In the genomic region with DNA sequence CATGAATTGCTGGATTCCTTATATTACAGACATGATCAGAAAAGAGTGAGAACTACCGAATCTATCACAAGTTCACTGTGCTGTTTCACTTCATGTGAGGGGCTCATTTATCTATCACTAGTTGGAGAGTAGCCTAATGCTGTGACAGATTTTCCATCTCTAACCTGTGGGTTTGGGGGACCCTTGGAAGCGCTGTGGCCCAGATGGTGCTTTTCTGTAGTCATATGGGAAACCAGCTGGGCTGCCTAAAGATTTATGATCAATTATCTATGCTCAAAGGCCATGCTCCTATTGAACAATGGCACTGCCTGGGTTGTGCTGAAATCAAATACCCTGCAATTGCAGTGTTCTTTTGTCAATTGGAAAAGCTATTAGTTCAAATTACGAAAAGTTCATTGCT, we compare ENCODE assay signal across 18 mouse cellular contexts.
A peak's percentile ranks its signal among the peaks of the same experiment; 100 is the strongest.
DNase-seq lines count a peak whose midpoint lies in the region; ATAC-seq lines count a peak whose summit lies in the region.
"Had no signal": no experiment of that assay in that cellular context is flagged by ENCODE, and none has a peak within 500 bp of the region (broad histone marks: within the 10 kb centered on the region; RNA-seq: fewer than 3 reads in every experiment).

No protein-coding gene starts in this region.

- ATAC-seq in midbrain, embryonic 11.5 days (ENCODE audit: low FRiP score): peak; percentile 33; the same call in 1 of the 2 replicates
- ATAC-seq in forebrain, embryonic 16.5 days: peak; percentile 77
- peak; percentile 65 for ATAC-seq in hindbrain, embryonic 16.5 days
- ATAC-seq in neural tube, embryonic 11.5 days (ENCODE audit: insufficient read depth, low FRiP score, low TSS enrichment): peak; percentile 92
- ATAC-seq in frontal cortex, adult (ENCODE audit: low TSS enrichment): no peak
- no peak for ATAC-seq in erythroblast, adult 5-6 weeks (replicated peaks; ENCODE audit: low FRiP score, poor library complexity, severe bottlenecking)
- ATAC-seq: CD4-positive, CD25-positive, alpha-beta regulatory T cell, adult 4 months had no signal

- 73% methylated on average over 3 of the region's 3 CpGs for WGBS in midbrain, embryonic 11.5 days
- WGBS in midbrain, embryonic 10.5 days: 84% methylated on average over 3 of the region's 3 CpGs
- WGBS in forebrain, embryonic 16.5 days: 35% methylated on average over 3 of the region's 3 CpGs
- 44% methylated on average over 3 of the region's 3 CpGs for whole genome bisulfite sequencing in hindbrain, embryonic 16.5 days
- 41% methylated on average over 3 of the region's 3 CpGs for WGBS in neural tube, embryonic 11.5 days

- H3K4me3 ChIP-seq in midbrain, embryonic 11.5 days (ENCODE audit: low read depth, low read length): no peak overlapping the region
- no peak overlapping the region for H3K4me3 ChIP-seq in midbrain, embryonic 10.5 days
- H3K4me3 ChIP-seq in forebrain, embryonic 16.5 days (replicated peaks; ENCODE audit: low read length): no peak overlapping the region
- H3K4me3 ChIP-seq in hindbrain, embryonic 16.5 days (ENCODE audit: low read length): no peak overlapping the region
- no peak overlapping the region for H3K4me3 ChIP-seq in neural tube, embryonic 11.5 days (ENCODE audit: low read depth, low read length)
- H3K4me3 ChIP-seq: heart, embryonic 10.5 days; limb, embryonic 10.5 days had no signal

- H3K27me3 ChIP-seq in midbrain, embryonic 11.5 days (ENCODE audit: control insufficient read depth, insufficient read depth, low read length): no peaks in the 10 kb centered on the region
- H3K27me3 ChIP-seq in midbrain, embryonic 10.5 days (ENCODE audit: low read depth, poor library complexity, severe bottlenecking): no peaks in the 10 kb centered on the region
- H3K27me3 ChIP-seq in forebrain, embryonic 16.5 days (replicated peaks; ENCODE audit: control insufficient read depth, insufficient read depth, low read length): no peaks in the 10 kb centered on the region
- no peaks in the 10 kb centered on the region for H3K27me3 ChIP-seq in hindbrain, embryonic 16.5 days (replicated peaks; ENCODE audit: control insufficient read depth, insufficient read depth, low read length)
- no peaks in the 10 kb centered on the region for H3K27me3 ChIP-seq in neural tube, embryonic 11.5 days (ENCODE audit: control insufficient read depth, insufficient read depth, low read length)

- no peaks in the 10 kb centered on the region for H3K4me1 ChIP-seq in midbrain, embryonic 11.5 days (ENCODE audit: control insufficient read depth, insufficient read depth, low read length)
- no peaks in the 10 kb centered on the region for H3K4me1 ChIP-seq in midbrain, embryonic 10.5 days
- peaks cover 2% of the 10 kb centered on the region; the same call in 1 of the 2 replicates for H3K4me1 ChIP-seq in forebrain, embryonic 16.5 days (replicated peaks; ENCODE audit: control insufficient read depth, insufficient read depth, low read length)
- no peaks in the 10 kb centered on the region for H3K4me1 ChIP-seq in hindbrain, embryonic 16.5 days (ENCODE audit: control insufficient read depth, insufficient read depth, low read depth, low read length)
- peaks cover 3% of the 10 kb centered on the region; the same call in 1 of the 2 replicates for H3K4me1 ChIP-seq in neural tube, embryonic 11.5 days (ENCODE audit: control insufficient read depth, insufficient read depth, low read length)
- H3K4me1 ChIP-seq: heart, embryonic 10.5 days; limb, embryonic 10.5 days had no signal

- no peak for DNase-seq in midbrain, embryonic 11.5 days (ENCODE audit: low spot score, missing footprints)
- DNase-seq in midbrain, embryonic 10.5 days (ENCODE audit: low spot score): no peak
- peak; percentile 24 for DNase-seq in neural tube, embryonic 11.5 days (ENCODE audit: low spot score)
- DNase-seq: adrenal gland, postnatal 14 days; cerebellum, postnatal 36 days; gastrocnemius, postnatal 10 days; heart, postnatal 36 days; kidney, adult 9 months; lung, postnatal 10 days; right cerebral cortex, postnatal 4 days had no signal

- no peaks in the 10 kb centered on the region for H3K36me3 ChIP-seq in midbrain, embryonic 11.5 days (ENCODE audit: control insufficient read depth, insufficient read depth, low read length)
- H3K36me3 ChIP-seq in midbrain, embryonic 10.5 days: no peaks in the 10 kb centered on the region
- no peaks in the 10 kb centered on the region for H3K36me3 ChIP-seq in forebrain, embryonic 16.5 days (ENCODE audit: control insufficient read depth, insufficient read depth)
- H3K36me3 ChIP-seq in hindbrain, embryonic 16.5 days (ENCODE audit: control insufficient read depth, insufficient read depth, low read length): no peaks in the 10 kb centered on the region
- H3K36me3 ChIP-seq in neural tube, embryonic 11.5 days (ENCODE audit: control insufficient read depth, insufficient read depth, low read length): no peaks in the 10 kb centered on the region
- H3K36me3 ChIP-seq: heart, embryonic 10.5 days; limb, embryonic 10.5 days had no signal

- H3K27ac ChIP-seq in midbrain, embryonic 11.5 days (ENCODE audit: low read depth, low read length): no peak overlapping the region
- no peak overlapping the region for H3K27ac ChIP-seq in midbrain, embryonic 10.5 days (replicated peaks)
- H3K27ac ChIP-seq in forebrain, embryonic 16.5 days (ENCODE audit: low read length): peak overlapping the region; percentile 37; the same call in 1 of the 2 replicates
- no peak overlapping the region for H3K27ac ChIP-seq in hindbrain, embryonic 16.5 days (ENCODE audit: low read depth, low read length)
- H3K27ac ChIP-seq in neural tube, embryonic 11.5 days (ENCODE audit: low read depth, low read length): no peak overlapping the region
- H3K27ac ChIP-seq: heart, embryonic 10.5 days; limb, embryonic 10.5 days; liver, embryonic 14.5 days had no signal

- H3K4me2 ChIP-seq in midbrain, embryonic 11.5 days: no peak overlapping the region
- no peak overlapping the region for H3K4me2 ChIP-seq in forebrain, embryonic 16.5 days (ENCODE audit: low read length)
- H3K4me2 ChIP-seq in hindbrain, embryonic 16.5 days (ENCODE audit: low read length): no peak overlapping the region
- H3K4me2 ChIP-seq in neural tube, embryonic 11.5 days (ENCODE audit: low read depth): no peak overlapping the region

- H3K9ac ChIP-seq in midbrain, embryonic 11.5 days (ENCODE audit: low read length): no peak overlapping the region
- no peak overlapping the region for H3K9ac ChIP-seq in forebrain, embryonic 16.5 days (replicated peaks; ENCODE audit: low read depth, low read length)
- H3K9ac ChIP-seq in hindbrain, embryonic 16.5 days (ENCODE audit: low read depth, low read length): no peak overlapping the region
- H3K9ac ChIP-seq in neural tube, embryonic 11.5 days (ENCODE audit: low read length): no peak overlapping the region
- H3K9ac ChIP-seq: liver, embryonic 14.5 days had no signal

- H3K9me3 ChIP-seq in midbrain, embryonic 11.5 days (ENCODE audit: control insufficient read depth, low read length): no peaks in the 10 kb centered on the region
- H3K9me3 ChIP-seq in midbrain, embryonic 10.5 days (replicated peaks): no peaks in the 10 kb centered on the region
- no peaks in the 10 kb centered on the region for H3K9me3 ChIP-seq in forebrain, embryonic 16.5 days (ENCODE audit: control insufficient read depth, low read length)
- no peaks in the 10 kb centered on the region for H3K9me3 ChIP-seq in hindbrain, embryonic 16.5 days (ENCODE audit: control insufficient read depth, low read length)
- no peaks in the 10 kb centered on the region for H3K9me3 ChIP-seq in neural tube, embryonic 11.5 days (ENCODE audit: control insufficient read depth, low read length)
- H3K9me3 ChIP-seq: heart, embryonic 10.5 days; limb, embryonic 10.5 days had no signal

Comparison
In these comparisons a context has a peak if more than half of its experiments do, and no peak if none do; other contexts are left out.
1. ATAC-seq: peak in midbrain, embryonic 11.5 days (single experiment), forebrain, embryonic 16.5 days (single experiment), hindbrain, embryonic 16.5 days (single experiment) and neural tube, embryonic 11.5 days (single experiment); none in frontal cortex, adult (single experiment) and erythroblast, adult 5-6 weeks (single experiment).